Mouse (Mus musculus) MEL (cell line): Measurements from ENCODE around the gene Cnn2. TPM values are rescaled to one million over a fixed set of nuclear protein-coding genes. Genes with fewer than 3 reads are reported as not detected.
A peak's percentile ranks its signal among the peaks of the same experiment; 100 is the strongest.

Source experiments
- DNase-seq: peaks from one replicate; pipeline ENCODE4 v3.0.0; 2011; ENCODE audit warnings: low read depth, low spot score
- H3K27ac ChIP-seq: 2 replicates; pipeline ENCODE4 v1.5.1; 2012; ENCODE audit warnings: low read depth, mild to moderate bottlenecking, control low read depth, low read length, moderate library complexity; ENCODE audit not compliant: control insufficient read depth
- H3K27me3 ChIP-seq, 2 experiments: fragments of 150-350 bp in 1 of 2; sonication (generic) in 1 of 2; 2 replicates each; pipeline ENCODE4 v1.6.1; 2012; ENCODE audit warnings: low read length in 2 of 2, mild to moderate bottlenecking in 2 of 2, improper control_type of control experiment in 1 of 2, moderate library complexity in 1 of 2; ENCODE audit not compliant: insufficient read depth in 2 of 2, control insufficient read depth in 1 of 2
- H3K36me3 ChIP-seq, 2 experiments: 2 replicates each; pipeline ENCODE4 v1.6.1; 2012 to 2014; ENCODE audit warnings: low read length in 2 of 2, improper control_type of control experiment in 1 of 2, inconsistent platforms in 1 of 2, mild to moderate bottlenecking in 1 of 2; ENCODE audit not compliant: insufficient read depth in 2 of 2, control insufficient read depth in 1 of 2
- H3K4me1 ChIP-seq, 2 experiments: fragments of 150-350 bp in 1 of 2; sonication (generic) in 1 of 2; 2 replicates each; pipeline ENCODE4 v1.6.1; 2012; ENCODE audit warnings: low read length in 2 of 2, improper control_type of control experiment in 1 of 2, mild to moderate bottlenecking in 1 of 2; ENCODE audit not compliant: insufficient read depth in 2 of 2, control insufficient read depth in 1 of 2
- H3K4me3 ChIP-seq, 2 experiments: fragments of 150-350 bp in 1 of 2; sonication (generic) in 1 of 2; 2 replicates each; pipeline ENCODE4 v1.5.1; 2012; ENCODE audit warnings: low read depth in 2 of 2, low read length in 2 of 2, mild to moderate bottlenecking in 2 of 2, moderate library complexity in 2 of 2, control low read depth in 1 of 2, improper control_type of control experiment in 1 of 2; ENCODE audit not compliant: control insufficient read depth in 1 of 2, insufficient read depth in 1 of 2
- H3K79me2 ChIP-seq: 2 replicates; pipeline ENCODE4 v1.6.1; 2012; ENCODE audit warnings: mild to moderate bottlenecking, low read length, moderate library complexity; ENCODE audit not compliant: control insufficient read depth, poor library complexity, insufficient read depth
- H3K9ac ChIP-seq: 2 replicates; pipeline ENCODE4 v1.6.1; 2012; ENCODE audit warnings: low read depth, mild to moderate bottlenecking, control low read depth, low read length, moderate library complexity; ENCODE audit not compliant: control insufficient read depth, poor library complexity, severe bottlenecking
- H3K9me3 ChIP-seq: fragments of 150-350 bp; sonication (generic); replicated peaks from 2 replicates; pipeline ENCODE4 v1.6.1; 2012; ENCODE audit warnings: mild to moderate bottlenecking, low read length, improper control_type of control experiment, moderate library complexity; ENCODE audit not compliant: insufficient read depth
- BHLHE40 ChIP-seq: IDR thresholded peaks from 2 replicates; pipeline ENCODE4 v1.6.1; 2012; ENCODE audit warnings: low read depth, mild to moderate bottlenecking, inconsistent platforms, low read length, improper control_type of control experiment, borderline replicate concordance
- CHD1 ChIP-seq: IDR thresholded peaks from 2 replicates; pipeline ENCODE4 v1.6.1; 2012; ENCODE audit warnings: low read depth, mild to moderate bottlenecking, inconsistent platforms, low read length, improper control_type of control experiment
- HCFC1 ChIP-seq: IDR thresholded peaks from 2 replicates; pipeline ENCODE4 v1.6.1; 2012; ENCODE audit warnings: low read depth, mild to moderate bottlenecking, inconsistent platforms, low read length, improper control_type of control experiment, moderate library complexity
- KAT2A ChIP-seq: conservative IDR thresholded peaks from 2 replicates; pipeline ENCODE4 v1.6.1; 2012; ENCODE audit warnings: low read depth, low read length, improper control_type of control experiment, inconsistent platforms
- MAFK ChIP-seq: IDR thresholded peaks from 2 replicates; pipeline ENCODE4 v1.6.1; 2011; ENCODE audit warnings: low read depth, mild to moderate bottlenecking, low read length, improper control_type of control experiment, borderline replicate concordance
- MAZ ChIP-seq: IDR thresholded peaks from 2 replicates; pipeline ENCODE4 v1.6.1; 2012; ENCODE audit warnings: low read depth, mild to moderate bottlenecking, inconsistent platforms, low read length, improper control_type of control experiment
- MEF2A ChIP-seq: IDR thresholded peaks from 2 replicates; pipeline ENCODE4 v1.6.1; 2014; ENCODE audit warnings: low read depth, mild to moderate bottlenecking, inconsistent platforms, low read length, improper control_type of control experiment; ENCODE audit not compliant: poor library complexity, insufficient replicate concordance, severe bottlenecking; ENCODE audit errors: extremely low read depth
- MXI1 ChIP-seq: IDR thresholded peaks from 2 replicates; pipeline ENCODE4 v1.6.1; 2011; ENCODE audit warnings: mild to moderate bottlenecking, low read depth, low read length, improper control_type of control experiment
- NRF1 ChIP-seq: IDR thresholded peaks from 2 replicates; pipeline ENCODE4 v1.6.1; 2014; ENCODE audit warnings: low read depth, mild to moderate bottlenecking, inconsistent platforms, low read length, improper control_type of control experiment, moderate library complexity; ENCODE audit not compliant: poor library complexity, insufficient read depth, severe bottlenecking
- POLR2A ChIP-seq, 2 experiments: IDR thresholded peaks; 2 replicates each; pipeline ENCODE4 v1.6.1; 2011 to 2012; ENCODE audit warnings: low read length in 2 of 2, mild to moderate bottlenecking in 2 of 2, control low read depth in 1 of 2, improper control_type of control experiment in 1 of 2, low read depth in 1 of 2, moderate library complexity in 1 of 2; ENCODE audit not compliant: control insufficient read depth in 1 of 2, insufficient read depth in 1 of 2, poor library complexity in 1 of 2
- RAD21 ChIP-seq: IDR thresholded peaks from 2 replicates; pipeline ENCODE4 v1.6.1; 2011; ENCODE audit warnings: mild to moderate bottlenecking, low read depth, low read length, improper control_type of control experiment
- SIN3A ChIP-seq: IDR thresholded peaks from 2 replicates; pipeline ENCODE4 v1.6.1; 2012; ENCODE audit warnings: low read length, improper control_type of control experiment, inconsistent platforms
- UBTF ChIP-seq: IDR thresholded peaks from 2 replicates; pipeline ENCODE4 v1.6.1; 2012; ENCODE audit warnings: low read depth, mild to moderate bottlenecking, inconsistent platforms, low read length, improper control_type of control experiment, moderate library complexity, borderline replicate concordance; ENCODE audit not compliant: insufficient read depth
- ZC3H11A ChIP-seq: IDR thresholded peaks from 2 replicates; pipeline ENCODE4 v1.6.1; 2012; ENCODE audit warnings: low read depth, mild to moderate bottlenecking, inconsistent platforms, low read length, improper control_type of control experiment
- ZKSCAN1 ChIP-seq: IDR thresholded peaks from 2 replicates; pipeline ENCODE4 v1.6.1; 2012; ENCODE audit warnings: low read depth, mild to moderate bottlenecking, inconsistent platforms, low read length, improper control_type of control experiment, moderate library complexity
- ZNF384 ChIP-seq: IDR thresholded peaks from 2 replicates; pipeline ENCODE4 v1.6.1; 2012; ENCODE audit warnings: low read depth, mild to moderate bottlenecking, inconsistent platforms, low read length, improper control_type of control experiment
- polyA plus RNA-seq, 2 experiments: library from polyadenylated mRNA; stranded (reverse) in 1 of 2; unstranded in 1 of 2; fragments of >175 nt in 1 of 2; fragments of >200 nt in 1 of 2; gene quantifications; 2 replicates each; pipeline versions ENCODE4 v1.2.1 to v1.2.4; 2012; ENCODE audit warnings: low replicate concordance in 2 of 2, low read depth in 1 of 2; ENCODE audit not compliant: insufficient read length in 2 of 2, insufficient read depth in 1 of 2, missing spikeins in 1 of 2
- total RNA-seq: library from RNA; depleted of rRNA; stranded (reverse); fragments of 300-350 nt; gene quantifications from 2 replicates; pipeline ENCODE4 v1.2.3, GENCODE M21; 2012; rRNA removed

Gene Cnn2
- total RNA-seq (8.7 and 9.1 TPM in 2 replicates), polyA plus RNA-seq (10 to 100 TPM in 1 of 2 experiments, not detected in 1; 25.3 TPM)

- Histone ChIP-seq H3K79me2 (peaks cover 3% of the 10 kb centered on the region), H3K27ac (peak within 1 kb of the TSS; percentile 3), H3K4me3 (peak within 1 kb of the TSS; percentile 69 to 85), H3K27me3 (no peaks in the 10 kb centered on the region), H3K4me1 (peaks cover 0 to 9% of the 10 kb centered on the region in 2 experiments; a peak in 2 of 4 replicates), H3K9me3 (no peaks in the 10 kb centered on the region), H3K9ac (peak within 1 kb of the TSS; percentile 74), H3K36me3 (no peaks in the 10 kb centered on the region)
- DNase-seq: peak; percentile 64
- TF ChIP-seq MXI1 (0 out of 2 replicates have a peak, but pooled peaks have one; percentile 40), ZC3H11A (no peak), ZKSCAN1 (no peak), MEF2A (0 out of 2 replicates have a peak, but pooled peaks have one; percentile 16), MAFK (no peak), MAZ (peak; percentile 23; the same call in 1 of the 2 replicates), HCFC1 (0 out of 2 replicates have a peak, but pooled peaks have one; percentile 12), POLR2A (IDR thresholded peaks at IDR 0.05; ENCODE audit: control insufficient read depth in 1 of 2, insufficient read depth in 1 of 2, low read depth in 1 of 2, low read length in 2 of 2, poor library complexity in 1 of 2) (0 out of 4 replicates have a peak, but pooled peaks of 1 of the 2 experiments have one; percentile 42), SIN3A (0 out of 2 replicates have a peak, but pooled peaks have one; percentile 17)
These were observed at the start of gene Cnn2 for GRCm38 (mm10) chr10:79988506-79989271. TSS of gene Cnn2 (plus strand) at chr10:79988584.

- no peak for DNase-seq
- Histone ChIP-seq H3K9me3 (no peaks in the 10 kb centered on the region), H3K27ac (no peak overlapping the region), H3K79me2 (no peaks in the 10 kb centered on the region), H3K9ac (no peak overlapping the region), H3K4me3 (no peak overlapping the region), H3K4me1 (0 out of 4 replicates have a peak, but pooled peaks cover 0 to 4% of the 10 kb centered on the region in 2 experiments), H3K27me3 (no peaks in the 10 kb centered on the region), H3K36me3 (no peaks in the 10 kb centered on the region; a peak in 1 of 4 replicates)
- no peak for TF ChIP-seq NRF1
- TF ChIP-seq ZNF384: no peak
- TF ChIP-seq RAD21: no peak
- no peak for TF ChIP-seq KAT2A
- no peak for TF ChIP-seq BHLHE40
- TF ChIP-seq UBTF: no peak
- TF ChIP-seq CHD1: no peak
- TF ChIP-seq ZC3H11A: no peak
- TF ChIP-seq MEF2A: no peak
These were observed 47.6 kb upstream of the Cnn2 start for GRCm38 (mm10) chr10:79940749-79941148.
